Mouse (Mus musculus): ENCODE measurements at regions not wholly inside any gene's neighbourhood (a gene's known extent, or its start where the extent isn't known, plus 50 kb on each side); places are given as distances from the start of the nearest gene placed in this dataset.
A peak's percentile ranks its signal among the peaks of the same experiment; 100 is the strongest.
"Not testable (repeated sequence)": the region's sequence is repeated elsewhere in the genome, so short reads cannot be mapped to it uniquely, and the experiment has no call there.

- no peak for DNase-seq (ENCODE audit: low spot score)
Observed at GRCm38 (mm10) chr3:34709553-34709952, 59.3 kb downstream of the Sox2 start.

GRCm38 (mm10) chr3:34712137-34712536, 61.9 kb downstream of the Sox2 start:
- not testable (repeated sequence) for DNase-seq (ENCODE audit: low spot score)

DNA sequence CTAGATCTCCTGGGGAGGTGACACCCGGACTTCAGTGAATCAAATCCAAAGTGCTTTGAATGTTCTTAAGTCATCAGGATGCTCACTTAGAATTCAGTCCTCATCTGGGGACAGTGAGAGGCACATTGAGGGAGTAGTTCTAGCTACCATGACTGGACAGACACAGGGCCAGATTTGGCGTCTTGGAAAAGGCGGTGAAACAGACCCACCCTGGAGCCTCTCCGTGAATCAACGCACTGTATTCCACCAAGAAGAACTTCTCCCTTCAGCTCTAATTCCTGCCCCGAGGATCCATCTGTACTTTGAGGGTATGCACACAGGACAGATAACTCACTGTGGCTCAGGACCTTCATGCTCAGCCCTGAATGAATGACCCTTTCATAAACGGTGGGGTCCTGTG, 72.3 kb downstream of the Sox2 start:
- DNase-seq (ENCODE audit: low spot score), result no peak

- no peak for DNase-seq (ENCODE audit: low spot score)
Observed at GRCm38 (mm10) chr3:34726955-34727354, 76.8 kb downstream of the Sox2 start.

DNA sequence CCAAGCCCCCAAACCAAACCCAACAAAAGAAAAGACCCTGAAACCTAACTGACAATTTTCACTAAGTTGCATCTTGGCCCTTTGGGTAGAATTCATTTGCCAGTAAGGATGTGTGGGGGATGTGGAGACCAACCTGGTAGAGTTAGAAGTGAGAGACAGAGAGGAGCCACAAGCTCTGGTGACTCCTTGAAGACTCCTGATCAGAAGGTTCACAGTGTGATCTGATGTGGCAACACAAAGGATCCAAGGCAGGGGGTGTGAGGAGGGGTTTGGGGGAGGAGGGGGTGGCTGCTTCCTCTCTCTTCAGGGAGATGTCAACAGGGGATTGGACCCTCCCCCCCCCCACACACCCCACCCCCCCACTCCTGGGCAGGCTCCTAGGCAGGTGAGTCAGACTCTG, 78.1 kb downstream of the Sox2 start:
- DNase-seq (ENCODE audit: low spot score), result no peak

DNA sequence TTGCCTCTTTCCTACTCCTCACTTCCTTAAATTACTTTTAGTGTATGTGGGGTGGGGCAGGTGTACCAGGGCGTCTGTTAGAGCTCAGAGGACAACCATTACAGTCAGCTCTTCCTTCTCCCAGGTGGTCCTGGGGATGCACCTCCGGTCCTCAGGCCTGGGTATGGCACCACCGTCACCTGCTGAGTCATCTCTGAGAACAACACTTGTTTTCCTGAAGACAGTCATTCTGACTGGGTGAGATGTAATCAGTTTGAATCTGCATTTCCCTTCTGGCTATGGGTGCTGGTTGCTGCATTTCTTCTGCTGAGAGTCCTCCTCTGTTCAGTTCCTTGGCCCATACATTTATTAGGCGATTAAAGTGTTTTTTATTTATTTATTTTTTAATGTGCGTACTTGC, 84.8 kb downstream of the Sox2 start:
- DNase-seq (ENCODE audit: low spot score), result no peak

DNA sequence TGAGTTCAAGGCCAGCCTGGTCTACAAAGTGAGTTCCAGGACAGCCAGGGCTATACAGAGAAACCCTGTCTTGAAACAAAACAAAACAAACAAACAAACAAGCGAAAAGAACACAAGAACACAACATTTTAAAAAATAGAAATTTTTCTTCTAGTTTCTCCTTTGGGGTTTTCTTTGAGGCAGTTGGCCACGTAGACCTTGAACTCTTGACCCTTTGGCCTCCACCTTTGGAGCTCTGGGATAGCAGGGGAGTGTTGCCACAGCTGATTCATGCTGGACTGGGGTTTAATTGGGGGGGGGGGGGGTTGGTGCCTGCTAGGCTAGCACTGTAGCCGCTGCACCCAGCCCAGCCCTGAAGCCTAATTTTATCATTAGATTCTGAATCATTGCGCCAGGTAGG, 87.8 kb downstream of the Sox2 start:
- DNase-seq (ENCODE audit: low spot score), result no peak

GRCm38 (mm10) chr3:34738938-34739337, 88.7 kb downstream of the Sox2 start:
- DNase-seq (ENCODE audit: low spot score), result no peak

DNA sequence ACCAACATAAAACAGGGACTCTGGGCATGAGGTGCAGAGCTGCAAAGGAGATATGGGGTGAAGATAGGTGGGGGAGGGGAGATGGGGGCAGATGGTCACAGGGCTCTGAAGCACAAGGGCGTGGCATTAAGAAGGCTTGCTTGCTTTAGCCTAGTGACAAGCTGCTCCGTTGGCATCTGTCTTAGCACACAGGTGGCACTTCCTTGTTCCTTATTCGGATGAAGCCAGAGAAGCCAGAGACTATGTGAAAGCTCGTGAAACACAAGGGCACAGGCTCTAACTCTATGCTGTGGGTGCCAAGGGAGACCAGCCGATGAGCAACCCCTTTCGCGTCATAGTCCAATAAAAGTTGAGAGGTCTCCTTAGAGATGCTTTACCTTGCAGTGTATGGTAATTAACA, 89.5 kb downstream of the Sox2 start:
- no peak for DNase-seq (ENCODE audit: low spot score)

DNA sequence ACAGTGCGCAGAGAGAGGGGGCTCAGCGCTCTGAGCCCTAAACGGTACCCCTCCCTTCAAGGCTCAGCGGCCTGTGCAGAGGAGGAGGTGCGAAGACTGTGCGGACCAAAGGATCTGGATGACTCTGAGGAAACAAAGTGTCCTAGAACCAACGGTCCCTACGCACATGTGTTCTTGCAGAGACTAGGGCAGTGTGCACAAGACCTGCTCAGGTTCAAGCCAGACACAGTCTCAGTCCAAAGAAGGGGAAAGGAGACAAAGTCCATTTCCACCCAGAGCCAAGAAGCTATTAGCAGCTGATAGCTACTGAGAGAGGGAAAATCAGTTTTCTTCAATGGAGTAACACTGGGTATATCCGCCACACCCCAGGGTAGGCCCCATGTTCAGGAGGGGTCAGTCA, 89.9 kb downstream of the Sox2 start:
- DNase-seq (ENCODE audit: low spot score), result no peak

- DNase-seq (ENCODE audit: low spot score), result no peak
Observed at GRCm38 (mm10) chr3:34745181-34745736, 95.1 kb downstream of the Sox2 start.

GRCm38 (mm10) chr3:34747499-34748093, 97.4 kb downstream of the Sox2 start:
- no peak for DNase-seq (ENCODE audit: low spot score)

- DNase-seq (ENCODE audit: low spot score), result no peak
Observed at GRCm38 (mm10) chr3:34749989-34750388, 99.8 kb downstream of the Sox2 start.

DNA sequence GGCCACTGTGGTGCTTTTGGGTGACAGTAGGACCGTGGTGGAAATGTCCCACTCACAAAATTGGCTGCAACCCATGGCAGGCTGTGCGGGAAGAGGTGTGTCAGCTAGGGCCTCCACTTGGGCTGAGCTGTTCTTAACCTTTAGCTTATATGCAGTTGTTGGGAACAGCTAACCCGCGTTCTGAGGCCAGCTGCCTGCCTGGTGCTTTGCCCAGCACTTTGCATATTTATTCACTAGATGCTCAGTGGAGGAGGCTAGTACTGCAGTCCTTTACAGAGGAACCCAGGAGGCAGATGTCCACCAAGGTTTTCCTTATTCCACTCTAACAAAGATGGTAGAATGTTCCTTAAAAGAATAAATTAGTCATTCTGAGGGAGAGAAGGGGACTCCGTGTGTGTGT, 101.3 kb downstream of the Sox2 start:
- DNase-seq (ENCODE audit: low spot score), result no peak

DNA sequence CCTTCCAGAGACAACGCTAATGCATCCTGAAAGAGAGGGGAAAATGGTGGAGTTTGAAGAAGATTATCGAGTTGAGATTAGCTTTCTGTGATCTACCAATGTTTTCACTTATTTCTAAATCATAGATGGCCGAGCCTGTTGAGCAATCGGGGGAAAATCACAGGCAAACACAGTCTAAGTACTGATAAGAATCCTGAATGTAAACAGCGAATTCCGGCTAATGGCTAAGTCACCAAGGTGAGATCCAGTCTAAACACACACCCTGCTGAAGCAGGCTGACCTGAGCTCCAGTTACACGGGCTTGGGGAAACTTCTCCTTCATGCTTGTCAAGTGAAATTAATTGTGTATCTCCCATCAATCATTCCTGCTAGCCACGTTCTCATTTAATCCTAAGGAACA, 103.4 kb downstream of the Sox2 start:
- no peak for DNase-seq (ENCODE audit: low spot score)

GRCm38 (mm10) chr3:34754781-34755180, 104.6 kb downstream of the Sox2 start:
- no peak for DNase-seq (ENCODE audit: low spot score)

DNA sequence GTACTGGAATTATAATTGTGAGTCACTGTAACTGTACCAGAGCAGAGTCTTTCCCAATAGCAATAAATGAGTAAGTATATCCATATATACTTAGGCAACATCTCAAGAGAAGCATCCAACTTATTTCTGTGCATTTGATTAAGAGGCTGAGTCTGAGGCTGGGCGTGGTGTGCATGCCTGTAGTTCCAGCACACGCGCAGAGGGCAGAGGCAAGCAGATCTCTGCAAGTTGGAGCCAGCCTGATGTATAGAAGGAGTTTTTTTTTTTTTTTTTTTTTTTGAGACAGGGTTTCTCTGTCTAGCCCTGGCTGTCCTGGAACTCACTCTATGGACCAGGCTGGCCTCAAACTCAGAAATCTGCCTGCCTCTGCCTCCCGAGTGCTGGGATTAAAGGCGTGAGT, 105.1 kb downstream of the Sox2 start:
- not testable (repeated sequence) for DNase-seq (ENCODE audit: low spot score)

DNA sequence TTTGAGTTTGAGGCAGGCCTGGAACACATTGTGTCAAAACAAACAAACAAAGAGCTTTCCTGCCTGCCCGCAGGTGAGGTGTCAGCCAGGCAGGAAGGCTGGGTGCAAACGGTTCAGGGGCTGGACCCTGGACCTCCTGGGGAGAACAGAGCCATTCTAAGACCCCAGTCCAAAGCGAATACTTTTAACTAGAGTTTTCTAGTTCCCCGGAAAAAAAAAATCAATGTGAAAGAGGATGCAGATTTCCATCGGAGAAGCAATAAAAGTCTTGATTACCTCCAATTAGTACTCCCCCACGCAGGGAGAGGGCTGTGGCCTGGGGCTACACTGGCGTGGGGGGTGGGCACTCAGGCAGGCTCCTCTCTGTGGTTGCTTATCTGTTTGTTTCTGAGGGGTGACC, 106.4 kb downstream of the Sox2 start:
- DNase-seq (ENCODE audit: low spot score), result no peak

GRCm38 (mm10) chr3:34757130-34757529, 106.9 kb downstream of the Sox2 start:
- DNase-seq (ENCODE audit: low spot score), result no peak

DNA sequence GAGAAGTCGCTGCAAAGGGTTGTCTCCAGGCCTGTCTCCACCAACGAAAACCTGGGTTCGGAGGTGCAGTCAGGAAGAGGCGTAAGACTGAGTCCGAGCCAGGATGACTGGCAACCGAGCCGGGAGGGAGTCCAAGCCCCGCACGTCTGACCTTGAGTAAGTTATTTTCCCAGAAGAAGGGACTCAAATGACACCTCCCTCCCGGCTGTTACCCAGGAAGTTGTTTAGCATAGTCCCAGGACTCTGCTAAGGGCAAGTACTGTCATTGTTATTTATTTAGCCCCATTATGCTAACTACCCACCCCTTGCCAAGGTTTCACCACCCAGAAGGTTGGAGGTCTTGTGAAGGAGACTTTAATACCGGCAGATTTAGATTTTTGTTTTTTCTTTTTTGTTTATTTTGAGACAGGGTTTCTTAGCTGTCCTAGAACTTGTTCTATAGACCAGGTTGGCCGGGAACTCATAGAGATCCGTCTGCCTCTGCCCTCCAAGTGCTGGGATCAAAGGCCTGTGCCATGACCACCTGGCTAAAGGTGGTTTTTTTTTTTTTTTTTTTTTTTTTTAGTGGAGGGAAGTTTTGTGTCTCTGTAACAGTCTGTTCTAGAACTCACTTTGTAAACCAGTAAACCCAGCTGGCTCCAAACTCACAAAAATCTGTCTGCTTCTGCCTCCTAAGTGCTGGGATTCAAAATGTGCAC, 107.8 kb downstream of the Sox2 start:
- peak; percentile 16 for DNase-seq (ENCODE audit: low spot score)

DNA sequence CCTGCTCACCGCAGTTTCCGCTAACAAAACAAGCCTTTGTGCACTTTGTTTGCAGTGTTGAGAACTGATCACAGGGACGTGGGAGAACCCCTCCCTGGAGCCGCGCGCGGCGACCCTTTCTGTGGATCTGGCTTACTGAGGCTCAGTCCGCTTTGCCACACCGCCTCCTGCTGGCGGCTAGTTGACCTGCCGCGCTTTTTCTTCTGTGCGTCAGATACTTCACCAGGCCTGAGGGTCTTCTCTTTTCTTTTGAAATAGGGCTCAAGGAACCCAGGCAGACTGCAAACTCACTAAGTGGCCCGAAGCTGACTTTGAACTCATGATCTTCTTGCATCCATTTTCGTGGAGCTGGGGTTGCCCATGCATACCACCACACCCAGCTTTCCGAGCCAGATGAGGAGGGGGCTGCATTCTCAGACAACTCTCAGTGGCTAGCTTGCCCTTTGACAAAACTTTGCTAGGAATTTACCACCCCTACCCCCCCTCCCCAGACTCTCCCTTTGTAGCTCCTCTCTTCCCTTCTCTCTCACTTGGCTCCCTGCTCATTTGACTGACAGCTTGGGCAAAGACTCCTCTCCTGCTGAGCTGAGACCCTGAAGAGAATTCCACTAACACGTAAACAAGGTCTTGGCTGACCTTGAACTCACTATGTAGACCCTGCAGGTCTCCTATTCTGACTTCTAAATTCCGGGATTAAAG, 109.9 kb downstream of the Sox2 start:
- no peak for DNase-seq (ENCODE audit: low spot score)

GRCm38 (mm10) chr3:34761162-34761769, 111.1 kb downstream of the Sox2 start:
- no peak for DNase-seq (ENCODE audit: low spot score)

- DNase-seq (ENCODE audit: low spot score), result no peak
Observed at GRCm38 (mm10) chr3:34761783-34762182, 111.6 kb downstream of the Sox2 start.
